Mouse (Mus musculus): ENCODE measurements around the gene Dohh.

DNA sequence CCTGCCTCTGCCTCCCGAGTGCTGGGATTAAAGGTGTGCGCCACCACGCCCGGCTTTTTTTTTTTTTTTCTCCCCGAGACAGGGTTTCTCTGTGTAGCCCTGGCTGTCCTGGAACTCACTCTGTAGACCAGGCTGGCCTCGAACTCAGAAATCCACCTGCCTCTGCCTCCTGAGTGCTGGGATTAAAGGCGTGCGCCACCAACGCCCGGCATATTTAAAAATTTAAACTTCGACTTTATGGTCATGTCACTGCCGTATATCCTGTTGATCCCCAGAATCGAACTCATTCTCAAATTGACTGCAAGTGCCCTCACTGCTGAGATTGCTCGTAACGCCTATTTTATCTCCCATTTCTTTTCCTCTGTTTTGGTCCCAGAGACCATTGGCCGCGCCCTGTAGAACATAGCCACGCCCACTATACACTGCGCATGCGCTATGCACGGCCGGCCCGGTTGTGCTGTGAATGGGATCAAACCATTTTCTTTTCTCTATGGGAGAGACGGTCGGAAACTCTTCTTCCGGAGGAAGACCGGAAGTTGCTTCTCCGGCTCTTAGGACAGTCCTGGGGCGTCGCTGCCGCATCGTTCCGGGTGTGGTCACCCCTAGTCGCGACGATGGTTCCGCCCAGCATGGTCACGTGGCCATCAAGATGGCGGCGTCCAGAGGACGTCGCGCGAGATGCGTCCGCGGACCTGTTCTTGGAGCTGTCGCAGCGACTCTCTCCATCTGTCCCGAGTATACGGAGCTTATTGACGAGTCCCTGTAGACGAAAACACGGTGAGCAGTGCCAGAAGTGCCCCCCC lies at the start of gene Dohh, which contains the start of gene Gm48551:
- TF ChIP-seq CTCF (IDR thresholded peaks at IDR 0.05; ENCODE audit: extremely low read depth, insufficient read depth, insufficient read length, insufficient replicate concordance): no peak
- peak; percentile 89 for TF ChIP-seq POLR2A (IDR thresholded peaks at IDR 0.05; ENCODE audit: low read depth, low read length)

Measured in spleen, adult 2 months (tissue).